Mouse (Mus musculus) erythroblast, embryonic 14.5 days (primary cell): ENCODE measurements around the gene Spin1. TPM values are rescaled to one million over a fixed set of nuclear protein-coding genes. Genes with fewer than 3 reads are reported as not detected.

Source experiments
- H3K27me3 ChIP-seq: 2 replicates; pipeline ENCODE4 v1.6.1; 2012; ENCODE audit warnings: inconsistent platforms; ENCODE audit not compliant: control insufficient read depth
- H3K36me3 ChIP-seq: 2 replicates; pipeline ENCODE4 v1.6.1; 2012; ENCODE audit warnings: mild to moderate bottlenecking, inconsistent platforms; ENCODE audit not compliant: control insufficient read depth
- H3K4me1 ChIP-seq: 2 replicates; pipeline ENCODE4 v1.6.1; 2012; ENCODE audit warnings: inconsistent platforms; ENCODE audit not compliant: control insufficient read depth
- H3K4me3 ChIP-seq: replicated peaks from 2 replicates; pipeline ENCODE3; 2012; ENCODE audit warnings: moderate library complexity, mild to moderate bottlenecking, inconsistent platforms
- H3K9me3 ChIP-seq: 2 replicates; pipeline ENCODE4 v1.6.1; 2012; ENCODE audit warnings: low read length, inconsistent platforms, mixed read lengths; ENCODE audit not compliant: control insufficient read depth
- GATA1 ChIP-seq: IDR thresholded peaks from 2 replicates; pipeline ENCODE4 v1.6.1; 2012; ENCODE audit warnings: low read length, inconsistent platforms, mixed read lengths
- TAL1 ChIP-seq: IDR thresholded peaks from 3 replicates; pipeline ENCODE4 v1.6.1; 2012; ENCODE audit warnings: low read length, inconsistent platforms, mixed read lengths
- polyA plus RNA-seq: library from polyadenylated mRNA; stranded (reverse); fragments of >175 nt; gene quantifications from 2 replicates; pipeline ENCODE4 v1.2.3, GENCODE M21; 2012

Spin1 gene
- polyA plus RNA-seq, 1 experiment: 0.07 TPM

- H3K4me3 ChIP-seq: no peak overlapping the region
- H3K9me3 ChIP-seq: no peaks in the 10 kb centered on the region
- H3K4me1 ChIP-seq: peaks cover 18% of the 10 kb centered on the region
- no peak for TF ChIP-seq TAL1
- TF ChIP-seq GATA1: no peak
- H3K27me3 ChIP-seq: no peaks in the 10 kb centered on the region
- H3K36me3 ChIP-seq: peaks cover 9% of the 10 kb centered on the region
These were observed 24.7 kb downstream of the Spin1 start for GRCm38 (mm10) chr13:51125357-51125756.

- Histone ChIP-seq H3K4me1 (peaks cover 3% of the 10 kb centered on the region; the same call in 1 of the 2 replicates), H3K27me3 (no peaks in the 10 kb centered on the region), H3K9me3 (no peaks in the 10 kb centered on the region), H3K36me3 (peaks cover 14% of the 10 kb centered on the region), H3K4me3 (no peak overlapping the region)
- TF ChIP-seq TAL1: no peak
- no peak for TF ChIP-seq GATA1
These were observed 27.2 kb downstream of the Spin1 start for GRCm38 (mm10) chr13:51127906-51128305.

- Histone ChIP-seq H3K9me3 (no peaks in the 10 kb centered on the region), H3K4me1 (peaks cover 3% of the 10 kb centered on the region; the same call in 1 of the 2 replicates), H3K27me3 (no peaks in the 10 kb centered on the region), H3K4me3 (no peak overlapping the region), H3K36me3 (peaks cover 14% of the 10 kb centered on the region)
- TF ChIP-seq GATA1 (no peak), TAL1 (no peak)
These were observed 27.7 kb downstream of the Spin1 start for GRCm38 (mm10) chr13:51128417-51128816.

GRCm38 (mm10) chr13:51131179-51131578, 30.5 kb downstream of the Spin1 start:
- TF ChIP-seq TAL1: no peak
- TF ChIP-seq GATA1: no peak
- no peaks in the 10 kb centered on the region for H3K27me3 ChIP-seq
- no peaks in the 10 kb centered on the region for H3K9me3 ChIP-seq
- peaks cover 15% of the 10 kb centered on the region for H3K36me3 ChIP-seq
- peaks cover 3% of the 10 kb centered on the region; the same call in 1 of the 2 replicates for H3K4me1 ChIP-seq
- no peak overlapping the region for H3K4me3 ChIP-seq

GRCm38 (mm10) chr13:51136315-51136714, 35.6 kb downstream of the Spin1 start:
- Histone ChIP-seq H3K4me3 (no peak overlapping the region), H3K4me1 (no peaks in the 10 kb centered on the region), H3K9me3 (no peaks in the 10 kb centered on the region), H3K27me3 (no peaks in the 10 kb centered on the region), H3K36me3 (peaks cover 12% of the 10 kb centered on the region)
- TF ChIP-seq GATA1 (no peak), TAL1 (no peak)

GRCm38 (mm10) chr13:51136996-51137701, 36.5 kb downstream of the Spin1 start:
- no peaks in the 10 kb centered on the region for H3K27me3 ChIP-seq
- H3K4me3 ChIP-seq: no peak overlapping the region
- peaks cover 13% of the 10 kb centered on the region for H3K36me3 ChIP-seq
- no peaks in the 10 kb centered on the region for H3K9me3 ChIP-seq
- no peaks in the 10 kb centered on the region for H3K4me1 ChIP-seq
- TF ChIP-seq TAL1: no peak
- no peak for TF ChIP-seq GATA1

GRCm38 (mm10) chr13:51137702-51138031, 37.0 kb downstream of the Spin1 start:
- H3K4me1 ChIP-seq: no peaks in the 10 kb centered on the region
- no peaks in the 10 kb centered on the region for H3K9me3 ChIP-seq
- no peak overlapping the region for H3K4me3 ChIP-seq
- H3K36me3 ChIP-seq: peaks cover 13% of the 10 kb centered on the region
- H3K27me3 ChIP-seq: no peaks in the 10 kb centered on the region
- no peak for TF ChIP-seq TAL1
- no peak for TF ChIP-seq GATA1

- TF ChIP-seq TAL1: no peak
- no peak for TF ChIP-seq GATA1
- Histone ChIP-seq H3K36me3 (peaks cover 12% of the 10 kb centered on the region), H3K27me3 (no peaks in the 10 kb centered on the region), H3K4me1 (no peaks in the 10 kb centered on the region), H3K9me3 (no peaks in the 10 kb centered on the region), H3K4me3 (no peak overlapping the region)
These were observed 46.4 kb downstream of the Spin1 start for GRCm38 (mm10) chr13:51147106-51147505.

GRCm38 (mm10) chr13:51152966-51153669, 52.4 kb downstream of the Spin1 start:
- H3K36me3 ChIP-seq: peaks cover 9% of the 10 kb centered on the region
- H3K9me3 ChIP-seq: no peaks in the 10 kb centered on the region
- no peaks in the 10 kb centered on the region for H3K4me1 ChIP-seq
- H3K27me3 ChIP-seq: no peaks in the 10 kb centered on the region
- TF ChIP-seq TAL1: no peak
- TF ChIP-seq GATA1: no peak
- H3K4me3 ChIP-seq: no peak overlapping the region
